ENCODE assay signal across 10 mouse cellular contexts in genomic region chr16:92415702-92416118, GRCm38 (mm10). TPM values are rescaled to one million over a fixed set of nuclear protein-coding genes. Genes with fewer than 3 reads are reported as not detected.
A peak's percentile ranks its signal among the peaks of the same experiment; 100 is the strongest.
DNase-seq lines count a peak whose midpoint lies in the region; ATAC-seq and TF ChIP-seq lines count a peak whose summit lies in the region.
"Had no signal": no experiment of that assay in that cellular context is flagged by ENCODE, and none has a peak within 500 bp of the region (broad histone marks: within the 10 kb centered on the region; RNA-seq: fewer than 3 reads in every experiment).

No protein-coding gene starts in this region.

- DNase-seq in kidney, adult 11 months: no peak
- peak; percentile 55 to 70 for DNase-seq in lung, postnatal 4 days
- DNase-seq in thymus, postnatal 14 days: no peak
- no peak for DNase-seq in frontal cortex, postnatal 25 days (ENCODE audit: low spot score in 2 of 2)
- DNase-seq in right cerebral cortex, postnatal 14 days: no peak
- DNase-seq: right cerebral cortex, postnatal 4 days had no signal

- H3K4me2 ChIP-seq in kidney, embryonic 16.5 days (replicated peaks; ENCODE audit: low read depth, low read length): no peak overlapping the region
- H3K4me2 ChIP-seq in heart, embryonic 13.5 days: peak overlapping the region; percentile 8
- H3K4me2 ChIP-seq: midbrain, embryonic 11.5 days had no signal

- peak overlapping the region; percentile 74 for H3K27ac ChIP-seq in kidney, embryonic 16.5 days (ENCODE audit: low read length)
- peak overlapping the region; percentile 89 for H3K27ac ChIP-seq in bone marrow macrophage, adult 2 months (ENCODE audit: insufficient read depth, low read depth, low read length)
- peak overlapping the region; percentile 86 for H3K27ac ChIP-seq in heart, embryonic 13.5 days (replicated peaks)

- ATAC-seq in kidney, embryonic 16.5 days (ENCODE audit: low FRiP score, low TSS enrichment): no peak
- no peak for ATAC-seq in heart, embryonic 13.5 days (ENCODE audit: extremely low read depth, insufficient number of reproducible peaks, low FRiP score, low TSS enrichment)

- no peak for TF ChIP-seq CTCF in bone marrow macrophage, adult 2 months (IDR thresholded peaks at IDR 0.05; ENCODE audit: low read depth, low read length)

- no peak for TF ChIP-seq POLR2A in bone marrow macrophage, adult 2 months (IDR thresholded peaks at IDR 0.05; ENCODE audit: borderline replicate concordance, low read depth, low read length)

- no peaks in the 10 kb centered on the region for H3K27me3 ChIP-seq in kidney, embryonic 16.5 days (ENCODE audit: insufficient read depth, low read length)
- H3K27me3 ChIP-seq in heart, embryonic 13.5 days (replicated peaks): no peaks in the 10 kb centered on the region

- 24% methylated on average over 7 of the region's 7 CpGs for WGBS in kidney, embryonic 16.5 days
- 17% methylated on average over 7 of the region's 7 CpGs for WGBS in heart, embryonic 13.5 days

- peaks cover 24% of the 10 kb centered on the region for H3K4me1 ChIP-seq in kidney, embryonic 16.5 days (ENCODE audit: insufficient read depth, low read length)
- peaks cover 36% of the 10 kb centered on the region for H3K4me1 ChIP-seq in bone marrow macrophage, adult 2 months (ENCODE audit: control insufficient read depth, insufficient read depth, low read length)
- H3K4me1 ChIP-seq in heart, embryonic 13.5 days: peaks cover 61% of the 10 kb centered on the region

- H3K36me3 ChIP-seq in kidney, embryonic 16.5 days (ENCODE audit: insufficient read depth, low read length): no peaks in the 10 kb centered on the region
- H3K36me3 ChIP-seq in heart, embryonic 13.5 days: 0 out of 2 replicates have a peak, but pooled peaks cover 4% of the 10 kb centered on the region

- no peak overlapping the region for H3K4me3 ChIP-seq in kidney, embryonic 16.5 days (ENCODE audit: low read length)
- H3K4me3 ChIP-seq in bone marrow macrophage, adult 2 months (ENCODE audit: insufficient read depth, low read length): peak overlapping the region; percentile 29
- no peak overlapping the region for H3K4me3 ChIP-seq in heart, embryonic 13.5 days

- H3K9ac ChIP-seq in kidney, embryonic 16.5 days (replicated peaks; ENCODE audit: low read length): no peak overlapping the region
- peak overlapping the region; percentile 71 for H3K9ac ChIP-seq in heart, embryonic 13.5 days

- no peaks in the 10 kb centered on the region for H3K9me3 ChIP-seq in kidney, embryonic 16.5 days (ENCODE audit: low read length)
- no peaks in the 10 kb centered on the region for H3K9me3 ChIP-seq in heart, embryonic 13.5 days

RNA-seq across cellular contexts. Expression of gene Rcan1, which starts 55.0 kb away (rescaled TPM):
- polyA plus RNA-seq in kidney, embryonic 16.5 days (2015; fragmentation: Nextera tagmentation; extraction: Ambion mirVana): 33.4 and 33.9 TPM in 2 replicates
- 13.9 and 15.8 TPM in 2 replicates for polyA plus RNA-seq in bone marrow macrophage, adult 2 months (2012; ENCODE audit: insufficient read depth, insufficient read length, missing spikeins)
- polyA plus RNA-seq in heart, embryonic 13.5 days (2015; fragmentation: Nextera tagmentation; extraction: Ambion mirVana): 103 and 133 TPM in 2 replicates

RNA-seq across cellular contexts. Expression of gene Kcne1, which starts 56.4 kb away (rescaled TPM):
- 2.8 and 3.7 TPM in 2 replicates for polyA plus RNA-seq in kidney, embryonic 16.5 days (2015; fragmentation: Nextera tagmentation; extraction: Ambion mirVana)
- polyA plus RNA-seq in bone marrow macrophage, adult 2 months (2012; ENCODE audit: insufficient read depth, insufficient read length, missing spikeins): not detected in 2 replicates
- polyA plus RNA-seq in heart, embryonic 13.5 days (2015; fragmentation: Nextera tagmentation; extraction: Ambion mirVana): 105 and 125 TPM in 2 replicates

Comparison
In these comparisons a context has a peak if more than half of its experiments do, and no peak if none do; other contexts are left out.
1. DNase-seq: peak in lung, postnatal 4 days (2 of 2); none in kidney, adult 11 months (single experiment), thymus, postnatal 14 days (single experiment), frontal cortex, postnatal 25 days (0 of 2) and right cerebral cortex, postnatal 14 days (single experiment).
2. RNA of gene Kcne1, which starts 56.4 kb away (polyA plus RNA-seq): 105 to 125 TPM in heart, embryonic 13.5 days; 2.8 to 3.7 TPM in kidney, embryonic 16.5 days and not detected in bone marrow macrophage, adult 2 months; every median in the first group is over 10 times any median in the second.
3. Peak in every context shown above with its lines, with median percentiles within 50 percentile points of each other: H3K27ac ChIP-seq.